Mouse (Mus musculus): ENCODE measurements around the gene Gm17727. TPM values are rescaled to one million over a fixed set of nuclear protein-coding genes. Genes with fewer than 3 reads are reported as not detected.
"Not testable (repeated sequence)": the region's sequence is repeated elsewhere in the genome, so short reads cannot be mapped to it uniquely, and the experiment has no call there.

Gm17727 gene
- not detected in 2 replicates for polyA plus RNA-seq (2012; ENCODE audit: insufficient read depth, low replicate concordance)

DNA sequence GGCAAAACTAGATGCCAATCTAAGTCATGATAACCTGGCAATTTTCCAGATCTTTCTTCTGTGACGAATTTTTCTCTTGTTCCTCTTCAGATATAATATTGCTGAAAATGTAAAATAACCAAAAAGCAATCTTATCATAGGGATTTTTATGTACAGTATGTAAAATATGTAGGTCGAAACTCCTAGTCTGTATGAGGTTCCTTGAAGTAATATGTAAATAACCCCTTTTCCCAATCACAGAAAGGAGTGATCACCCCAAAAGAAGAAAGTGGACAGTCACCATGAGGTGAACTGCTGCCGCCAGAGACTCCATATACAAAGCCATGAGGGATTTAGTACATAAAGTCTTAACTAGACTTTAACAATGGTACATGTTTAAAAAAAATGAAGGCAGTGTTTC lies at the start of gene Gm17727:
Gene Gm17727, minus strand, starts transcription at position 101 of the 400 bp plus-strand sequence.
- TF ChIP-seq FLI1 (IDR thresholded peaks at IDR 0.05; ENCODE audit: low read length) (no peak), GATA1 (IDR thresholded peaks at IDR 0.05; ENCODE audit: borderline replicate concordance, low read length) (no peak)
- Histone ChIP-seq H3K27me3 (replicated peaks) (no peaks in the 10 kb centered on the region), H3K4me3 (replicated peaks) (no peak within 1 kb of the TSS), H3K36me3 (replicated peaks; ENCODE audit: low read length) (no peaks in the 10 kb centered on the region), H3K9me3 (no peaks in the 10 kb centered on the region), H3K4me1 (no peaks in the 10 kb centered on the region)

DNA sequence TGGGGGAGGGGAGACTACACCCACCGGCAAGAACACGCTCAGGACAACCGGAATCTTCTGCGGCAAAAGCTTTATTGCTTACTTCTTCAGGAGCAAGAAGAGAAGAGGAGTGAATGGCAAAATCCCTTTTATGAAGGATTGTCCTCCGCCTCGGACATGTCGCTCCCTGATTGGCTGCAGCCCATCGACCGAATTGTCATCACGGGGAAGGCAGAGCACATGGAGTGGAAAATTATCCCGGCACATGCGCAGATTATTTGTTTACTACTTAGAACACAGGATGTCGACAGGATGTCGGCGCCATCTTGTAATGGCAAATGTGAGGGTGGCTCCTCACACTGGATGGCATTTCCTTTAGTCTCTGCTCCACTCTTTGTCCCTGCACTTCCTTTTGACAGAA lies 40.0 kb upstream of the Gm17727 start:
- not testable (repeated sequence) for H3K4me3 ChIP-seq (replicated peaks); H3K27me3 ChIP-seq (replicated peaks); H3K4me1 ChIP-seq; H3K36me3 ChIP-seq (replicated peaks; ENCODE audit: low read length)
- H3K9me3 ChIP-seq = peaks cover 10% of the 10 kb centered on the region; the same call in 1 of the 2 replicates

- H3K4me1 ChIP-seq = no peaks in the 10 kb centered on the region
- TF ChIP-seq GATA1 (IDR thresholded peaks at IDR 0.05; ENCODE audit: borderline replicate concordance, low read length) (no peak), FLI1 (IDR thresholded peaks at IDR 0.05; ENCODE audit: low read length) (no peak)
Observed at GRCm38 (mm10) chr9:35798146-35798545, 20.2 kb upstream of the Gm17727 start.

GRCm38 (mm10) chr9:35790001-35790400 lies 12.1 kb upstream of the Gm17727 start, which contains the start of the genes Gm27235 and D730048I06Rik:
TSS of gene Gm27235 (minus strand) at chr9:35790101.
TSS of gene D730048I06Rik (minus strand) at chr9:35790112.
- no peak within 1 kb of the TSS for H3K4me3 ChIP-seq (replicated peaks)
- H3K4me1 ChIP-seq = no peaks in the 10 kb centered on the region
- no peaks in the 10 kb centered on the region for H3K36me3 ChIP-seq (replicated peaks; ENCODE audit: low read length)
- H3K9me3 ChIP-seq = 0 out of 2 replicates have a peak, but pooled peaks cover under 1% of the 10 kb centered on the region
- H3K27me3 ChIP-seq (replicated peaks) = no peaks in the 10 kb centered on the region
- no peak for TF ChIP-seq FLI1 (IDR thresholded peaks at IDR 0.05; ENCODE audit: low read length)
- TF ChIP-seq GATA1 (IDR thresholded peaks at IDR 0.05; ENCODE audit: borderline replicate concordance, low read length) = no peak

More at GRCm38 (mm10) chr9:35798146-35798545, 20.2 kb upstream of the Gm17727 start:
- Histone ChIP-seq H3K4me3 (replicated peaks) (no peak overlapping the region), H3K27me3 (replicated peaks) (no peaks in the 10 kb centered on the region), H3K36me3 (replicated peaks; ENCODE audit: low read length) (no peaks in the 10 kb centered on the region), H3K9me3 (no peaks in the 10 kb centered on the region)

DNA sequence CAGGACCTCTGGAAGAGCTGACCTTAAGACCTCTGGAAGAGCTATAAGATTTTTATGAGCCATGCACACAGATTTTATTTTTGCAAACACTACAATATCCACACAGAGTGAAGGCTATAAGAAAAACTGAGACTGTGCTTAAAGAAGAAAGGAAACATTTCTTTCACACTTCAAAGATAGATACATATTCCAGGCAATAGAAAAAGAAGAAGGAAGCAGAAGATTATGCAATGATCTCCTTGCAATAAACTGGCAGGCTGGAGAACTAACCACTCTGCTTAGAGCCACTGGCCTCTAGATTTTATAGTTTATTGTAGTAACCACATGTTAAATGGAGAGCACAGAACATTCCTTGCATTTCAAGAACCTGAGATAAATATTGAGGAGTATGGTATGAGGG lies 21.1 kb downstream of the Gm17727 start:
- H3K9me3 ChIP-seq = no peaks in the 10 kb centered on the region
- H3K4me1 ChIP-seq = no peaks in the 10 kb centered on the region
- no peak for TF ChIP-seq GATA1 (IDR thresholded peaks at IDR 0.05; ENCODE audit: borderline replicate concordance, low read length)
- no peak for TF ChIP-seq FLI1 (IDR thresholded peaks at IDR 0.05; ENCODE audit: low read length)
- H3K4me3 ChIP-seq (replicated peaks) = no peak overlapping the region
- no peaks in the 10 kb centered on the region for H3K27me3 ChIP-seq (replicated peaks)
- no peaks in the 10 kb centered on the region for H3K36me3 ChIP-seq (replicated peaks; ENCODE audit: low read length)

DNA sequence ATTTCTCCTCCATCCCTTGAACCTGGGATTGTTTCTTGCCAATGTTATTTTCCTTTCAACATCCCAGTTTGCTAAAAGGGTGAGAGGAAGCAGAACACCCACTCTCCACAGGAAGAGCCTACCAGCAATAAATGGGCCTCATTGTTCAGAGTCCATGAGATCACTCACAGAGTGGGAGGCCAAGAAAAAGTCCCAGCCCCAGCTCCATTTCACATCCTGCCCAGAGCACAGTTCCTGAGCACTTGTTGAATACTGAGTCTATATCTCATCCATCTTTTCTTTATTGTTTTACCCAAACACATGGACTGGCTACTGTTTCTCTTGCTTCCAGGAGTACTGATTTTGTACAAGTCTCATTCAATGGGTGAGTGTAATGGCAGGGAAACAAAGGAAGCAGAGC lies 37.2 kb downstream of the Gm17727 start, which contains the start of gene Gm17677:
Gene Gm17677, plus strand, starts transcription at position 301 of the 400 bp plus-strand sequence.
- Histone ChIP-seq H3K27me3 (replicated peaks) (no peaks in the 10 kb centered on the region), H3K36me3 (replicated peaks; ENCODE audit: low read length) (no peaks in the 10 kb centered on the region), H3K4me3 (replicated peaks) (no peak within 1 kb of the TSS), H3K4me1 (no peaks in the 10 kb centered on the region), H3K9me3 (peaks cover 6% of the 10 kb centered on the region)
- no peak for TF ChIP-seq GATA1 (IDR thresholded peaks at IDR 0.05; ENCODE audit: borderline replicate concordance, low read length)
- TF ChIP-seq FLI1 (IDR thresholded peaks at IDR 0.05; ENCODE audit: low read length) = no peak

Other genes starting within 250 kb of the Gm17727 start
- gene Ddx25, start 219.6 kb downstream of the Gm17727 start, polyA plus RNA-seq (2012; ENCODE audit: insufficient read depth, low replicate concordance) = not detected in 2 replicates
- 1.0 TPM in 1 of 2 replicates, not detected in the other for gene Pus3, start 219.5 kb downstream of the Gm17727 start, polyA plus RNA-seq (2012; ENCODE audit: insufficient read depth, low replicate concordance)
- not detected in 2 replicates for gene Pate2, start 207.8 kb downstream of the Gm17727 start, polyA plus RNA-seq (2012; ENCODE audit: insufficient read depth, low replicate concordance)
- gene Hyls1, start 207.7 kb downstream of the Gm17727 start, polyA plus RNA-seq (2012; ENCODE audit: insufficient read depth, low replicate concordance) = 2.1 TPM in 1 of 2 replicates, not detected in the other
- gene Pate4, start 166.2 kb downstream of the Gm17727 start, polyA plus RNA-seq (2012; ENCODE audit: insufficient read depth, low replicate concordance) = not detected in 2 replicates
- gene Pate3, start 129.9 kb downstream of the Gm17727 start, polyA plus RNA-seq (2012; ENCODE audit: insufficient read depth, low replicate concordance) = not detected in 2 replicates
- gene Pate1, start 90.7 kb downstream of the Gm17727 start, polyA plus RNA-seq (2012; ENCODE audit: insufficient read depth, low replicate concordance) = 0.19 TPM in 1 of 2 replicates, not detected in the other
- not detected in 2 replicates for gene Gm17677, start 37.1 kb downstream of the Gm17727 start, polyA plus RNA-seq (2012; ENCODE audit: insufficient read depth, low replicate concordance)
- not detected in 2 replicates for gene Gm27235, start 12.0 kb upstream of the Gm17727 start, polyA plus RNA-seq (2012; ENCODE audit: insufficient read depth, low replicate concordance)
- not detected in 2 replicates for gene D730048I06Rik, start 12.0 kb upstream of the Gm17727 start, polyA plus RNA-seq (2012; ENCODE audit: insufficient read depth, low replicate concordance)
- gene 9230110F15Rik, start 66.0 kb upstream of the Gm17727 start, polyA plus RNA-seq (2012; ENCODE audit: insufficient read depth, low replicate concordance) = not detected in 2 replicates
- not detected in 2 replicates for gene 9230113P08Rik, start 130.3 kb upstream of the Gm17727 start, polyA plus RNA-seq (2012; ENCODE audit: insufficient read depth, low replicate concordance)

Measured in megakaryocyte, embryonic 14.5 days (primary cell).